Mouse (Mus musculus): Measurements from ENCODE around the gene Romo1. TPM values are rescaled to one million over a fixed set of nuclear protein-coding genes. Genes with fewer than 3 reads are reported as not detected.
"Not testable (repeated sequence)": the region's sequence is repeated elsewhere in the genome, so short reads cannot be mapped to it uniquely, and the experiment has no call there.

Gene Romo1
- polyA plus RNA-seq, 1 experiment: not detected

GRCm38 (mm10) chr2:156177079-156177478 is 33.2 kb downstream of the Romo1 start:
- Histone ChIP-seq H3K27ac (ENCODE audit: insufficient read depth, low read depth, low read length) (no peak overlapping the region), H3K4me3 (ENCODE audit: insufficient read depth, low read depth, low read length) (no peak overlapping the region), H3K4me1 (ENCODE audit: control insufficient read depth, insufficient read depth, low read length) (peaks cover 2% of the 10 kb centered on the region; the same call in 1 of the 2 replicates)
- 25% methylated on average over 6 of the region's 6 CpGs for whole genome bisulfite sequencing
- TF ChIP-seq CTCF (IDR thresholded peaks at IDR 0.05; ENCODE audit: insufficient read depth, low read depth, low read length): no peak
- TF ChIP-seq POLR2A (IDR thresholded peaks at IDR 0.05; ENCODE audit: insufficient read depth, low read depth, low read length): no peak

GRCm38 (mm10) chr2:156177651-156178050 is 33.8 kb downstream of the Romo1 start:
- Histone ChIP-seq H3K27ac (ENCODE audit: insufficient read depth, low read depth, low read length) (no peak overlapping the region), H3K4me1 (ENCODE audit: control insufficient read depth, insufficient read depth, low read length) (peaks cover 2% of the 10 kb centered on the region; the same call in 1 of the 2 replicates), H3K4me3 (ENCODE audit: insufficient read depth, low read depth, low read length) (peak overlapping the region; percentile 33)
- TF ChIP-seq CTCF (IDR thresholded peaks at IDR 0.05; ENCODE audit: insufficient read depth, low read depth, low read length) (no peak), POLR2A (IDR thresholded peaks at IDR 0.05; ENCODE audit: insufficient read depth, low read depth, low read length) (no peak)
- WGBS: 13% methylated on average over 7 of the region's 7 CpGs

- 0 out of 2 replicates have a peak, but pooled peaks have one; percentile 9 for TF ChIP-seq POLR2A (IDR thresholded peaks at IDR 0.05; ENCODE audit: insufficient read depth, low read depth, low read length)
- no peak for TF ChIP-seq CTCF (IDR thresholded peaks at IDR 0.05; ENCODE audit: insufficient read depth, low read depth, low read length)
- Histone ChIP-seq H3K4me3 (ENCODE audit: insufficient read depth, low read depth, low read length) (peak overlapping the region; percentile 68), H3K4me1 (ENCODE audit: control insufficient read depth, insufficient read depth, low read length) (peaks cover 2% of the 10 kb centered on the region; the same call in 1 of the 2 replicates), H3K27ac (ENCODE audit: insufficient read depth, low read depth, low read length) (peak overlapping the region; percentile 98)
- WGBS: under 1% methylated on average over 47 of the region's 47 CpGs
These were observed 35.4 kb downstream of the Romo1 start for GRCm38 (mm10) chr2:156179046-156179795.

- under 1% methylated on average over 40 of the region's 41 CpGs for WGBS
- Histone ChIP-seq H3K27ac (ENCODE audit: insufficient read depth, low read depth, low read length) (peak overlapping the region; percentile 98), H3K4me1 (ENCODE audit: control insufficient read depth, insufficient read depth, low read length) (peaks cover 2% of the 10 kb centered on the region; the same call in 1 of the 2 replicates), H3K4me3 (ENCODE audit: insufficient read depth, low read depth, low read length) (peak overlapping the region; percentile 68)
- no peak for TF ChIP-seq CTCF (IDR thresholded peaks at IDR 0.05; ENCODE audit: insufficient read depth, low read depth, low read length)
- TF ChIP-seq POLR2A (IDR thresholded peaks at IDR 0.05; ENCODE audit: insufficient read depth, low read depth, low read length): no peak
These were observed 35.9 kb downstream of the Romo1 start for GRCm38 (mm10) chr2:156179796-156180093.

GRCm38 (mm10) chr2:156180094-156180821 is 36.4 kb downstream of the Romo1 start, which contains the start of gene Rbm39:
Rbm39 (minus strand) TSS chr2:156180238.
- Histone ChIP-seq H3K4me1 (ENCODE audit: control insufficient read depth, insufficient read depth, low read length) (peaks cover 2% of the 10 kb centered on the region; the same call in 1 of the 2 replicates), H3K27ac (ENCODE audit: insufficient read depth, low read depth, low read length) (peak within 1 kb of the TSS; percentile 100), H3K4me3 (ENCODE audit: insufficient read depth, low read depth, low read length) (peak within 1 kb of the TSS; percentile 68)
- WGBS: under 1% methylated on average over 47 of the region's 47 CpGs
- TF ChIP-seq POLR2A (IDR thresholded peaks at IDR 0.05; ENCODE audit: insufficient read depth, low read depth, low read length) (peak; percentile 82), CTCF (IDR thresholded peaks at IDR 0.05; ENCODE audit: insufficient read depth, low read depth, low read length) (no peak)

- Histone ChIP-seq H3K27ac (ENCODE audit: insufficient read depth, low read depth, low read length) (peak overlapping the region; percentile 100), H3K4me1 (ENCODE audit: control insufficient read depth, insufficient read depth, low read length) (peaks cover 2% of the 10 kb centered on the region; the same call in 1 of the 2 replicates), H3K4me3 (ENCODE audit: insufficient read depth, low read depth, low read length) (peak overlapping the region; percentile 57)
- no peak for TF ChIP-seq CTCF (IDR thresholded peaks at IDR 0.05; ENCODE audit: insufficient read depth, low read depth, low read length)
- TF ChIP-seq POLR2A (IDR thresholded peaks at IDR 0.05; ENCODE audit: insufficient read depth, low read depth, low read length): no peak
- 2% methylated on average over 8 of the region's 8 CpGs for WGBS
These were observed 37.2 kb downstream of the Romo1 start for GRCm38 (mm10) chr2:156180824-156181590.

GRCm38 (mm10) chr2:156181592-156181991 is 37.8 kb downstream of the Romo1 start:
- Histone ChIP-seq H3K27ac (ENCODE audit: insufficient read depth, low read depth, low read length) (0 out of 2 replicates have a peak overlapping the region, but pooled peaks have one; percentile 64), H3K4me1 (ENCODE audit: control insufficient read depth, insufficient read depth, low read length) (peaks cover 2% of the 10 kb centered on the region; the same call in 1 of the 2 replicates), H3K4me3 (ENCODE audit: insufficient read depth, low read depth, low read length) (no peak overlapping the region)
- 57% methylated on average over 2 of the region's 2 CpGs for WGBS
- TF ChIP-seq POLR2A (IDR thresholded peaks at IDR 0.05; ENCODE audit: insufficient read depth, low read depth, low read length) (no peak), CTCF (IDR thresholded peaks at IDR 0.05; ENCODE audit: insufficient read depth, low read depth, low read length) (no peak)

GRCm38 (mm10) chr2:156189241-156189640 is 45.4 kb downstream of the Romo1 start:
- not testable (repeated sequence) for H3K4me3 ChIP-seq (ENCODE audit: insufficient read depth, low read depth, low read length); H3K27ac ChIP-seq (ENCODE audit: insufficient read depth, low read depth, low read length); H3K4me1 ChIP-seq (ENCODE audit: control insufficient read depth, insufficient read depth, low read length)
- 70% methylated on average over 7 of the region's 7 CpGs for whole genome bisulfite sequencing

All from olfactory bulb, adult 2 months (tissue).